Mouse (Mus musculus): ENCODE measurements at regions not wholly inside any gene's neighbourhood (a gene's known extent, or its start where the extent isn't known, plus 50 kb on each side); places are given as distances from the start of the nearest gene placed in this dataset.

- no peak overlapping the region for H3K9ac ChIP-seq (ENCODE audit: low read depth, low read length)
- 90% methylated on average over 5 of the region's 5 CpGs for WGBS
- H3K4me3 ChIP-seq (ENCODE audit: low read length) = no peak overlapping the region
- H3K27me3 ChIP-seq (ENCODE audit: control insufficient read depth, insufficient read depth, low read length) = no peaks in the 10 kb centered on the region
- H3K4me2 ChIP-seq (replicated peaks; ENCODE audit: low read depth, low read length) = no peak overlapping the region
- no peaks in the 10 kb centered on the region for H3K36me3 ChIP-seq (ENCODE audit: control insufficient read depth, insufficient read depth, low read length)
- H3K4me1 ChIP-seq (ENCODE audit: control insufficient read depth, insufficient read depth, low read length) = no peaks in the 10 kb centered on the region
- no peaks in the 10 kb centered on the region for H3K9me3 ChIP-seq (ENCODE audit: control insufficient read depth, low read length)
- H3K27ac ChIP-seq (ENCODE audit: low read depth, low read length) = no peak overlapping the region
- no peak for ATAC-seq (ENCODE audit: low FRiP score, low TSS enrichment)
Measured at GRCm38 (mm10) chr11:110702119-110702518, 265.7 kb upstream of the Kcnj16 start.

GRCm38 (mm10) chr11:110703511-110703910 lies 264.3 kb upstream of the Kcnj16 start:
- Histone ChIP-seq H3K4me2 (replicated peaks; ENCODE audit: low read depth, low read length) (no peak overlapping the region), H3K36me3 (ENCODE audit: control insufficient read depth, insufficient read depth, low read length) (no peaks in the 10 kb centered on the region), H3K9ac (ENCODE audit: low read depth, low read length) (no peak overlapping the region), H3K27ac (ENCODE audit: low read depth, low read length) (no peak overlapping the region), H3K4me1 (ENCODE audit: control insufficient read depth, insufficient read depth, low read length) (no peaks in the 10 kb centered on the region), H3K27me3 (ENCODE audit: control insufficient read depth, insufficient read depth, low read length) (no peaks in the 10 kb centered on the region), H3K4me3 (ENCODE audit: low read length) (no peak overlapping the region), H3K9me3 (ENCODE audit: control insufficient read depth, low read length) (no peaks in the 10 kb centered on the region)
- ATAC-seq (ENCODE audit: low FRiP score, low TSS enrichment) = no peak
- WGBS = 91% methylated on average over 2 of the region's 2 CpGs

GRCm38 (mm10) chr11:110707328-110707727 lies 260.5 kb upstream of the Kcnj16 start:
- H3K4me1 ChIP-seq (ENCODE audit: control insufficient read depth, insufficient read depth, low read length) = no peaks in the 10 kb centered on the region
- H3K4me3 ChIP-seq (ENCODE audit: low read length) = no peak overlapping the region
- H3K27ac ChIP-seq (ENCODE audit: low read depth, low read length) = no peak overlapping the region
- no peaks in the 10 kb centered on the region for H3K9me3 ChIP-seq (ENCODE audit: control insufficient read depth, low read length)
- no peaks in the 10 kb centered on the region for H3K36me3 ChIP-seq (ENCODE audit: control insufficient read depth, insufficient read depth, low read length)
- no peak overlapping the region for H3K4me2 ChIP-seq (replicated peaks; ENCODE audit: low read depth, low read length)
- no peak overlapping the region for H3K9ac ChIP-seq (ENCODE audit: low read depth, low read length)
- WGBS = 90% methylated on average over 4 of the region's 4 CpGs
- ATAC-seq (ENCODE audit: low FRiP score, low TSS enrichment) = no peak
- H3K27me3 ChIP-seq (ENCODE audit: control insufficient read depth, insufficient read depth, low read length) = no peaks in the 10 kb centered on the region

GRCm38 (mm10) chr11:110715300-110715699 lies 252.5 kb upstream of the Kcnj16 start:
- Histone ChIP-seq H3K27ac (ENCODE audit: low read depth, low read length) (no peak overlapping the region), H3K4me1 (ENCODE audit: control insufficient read depth, insufficient read depth, low read length) (no peaks in the 10 kb centered on the region), H3K9me3 (ENCODE audit: control insufficient read depth, low read length) (no peaks in the 10 kb centered on the region), H3K4me3 (ENCODE audit: low read length) (no peak overlapping the region), H3K4me2 (replicated peaks; ENCODE audit: low read depth, low read length) (no peak overlapping the region), H3K36me3 (ENCODE audit: control insufficient read depth, insufficient read depth, low read length) (no peaks in the 10 kb centered on the region), H3K27me3 (ENCODE audit: control insufficient read depth, insufficient read depth, low read length) (no peaks in the 10 kb centered on the region), H3K9ac (ENCODE audit: low read depth, low read length) (no peak overlapping the region)
- ATAC-seq (ENCODE audit: low FRiP score, low TSS enrichment) = no peak
- whole genome bisulfite sequencing = 90% methylated on average over 2 of the region's 2 CpGs

GRCm38 (mm10) chr11:110716369-110716768 lies 251.5 kb upstream of the Kcnj16 start:
- Histone ChIP-seq H3K4me2 (replicated peaks; ENCODE audit: low read depth, low read length) (no peak overlapping the region), H3K9me3 (ENCODE audit: control insufficient read depth, low read length) (no peaks in the 10 kb centered on the region), H3K36me3 (ENCODE audit: control insufficient read depth, insufficient read depth, low read length) (no peaks in the 10 kb centered on the region), H3K4me1 (ENCODE audit: control insufficient read depth, insufficient read depth, low read length) (no peaks in the 10 kb centered on the region), H3K27ac (ENCODE audit: low read depth, low read length) (no peak overlapping the region), H3K9ac (ENCODE audit: low read depth, low read length) (no peak overlapping the region), H3K4me3 (ENCODE audit: low read length) (no peak overlapping the region), H3K27me3 (ENCODE audit: control insufficient read depth, insufficient read depth, low read length) (no peaks in the 10 kb centered on the region)
- 59% methylated on average over 1 of the region's 1 CpGs for WGBS
- ATAC-seq (ENCODE audit: low FRiP score, low TSS enrichment) = no peak

- WGBS = 86% methylated on average over 5 of the region's 5 CpGs
- H3K9ac ChIP-seq (ENCODE audit: low read depth, low read length) = no peak overlapping the region
- no peaks in the 10 kb centered on the region for H3K9me3 ChIP-seq (ENCODE audit: control insufficient read depth, low read length)
- H3K36me3 ChIP-seq (ENCODE audit: control insufficient read depth, insufficient read depth, low read length) = no peaks in the 10 kb centered on the region
- H3K4me2 ChIP-seq (replicated peaks; ENCODE audit: low read depth, low read length) = no peak overlapping the region
- no peak overlapping the region for H3K4me3 ChIP-seq (ENCODE audit: low read length)
- no peaks in the 10 kb centered on the region for H3K27me3 ChIP-seq (ENCODE audit: control insufficient read depth, insufficient read depth, low read length)
- H3K27ac ChIP-seq (ENCODE audit: low read depth, low read length) = no peak overlapping the region
- H3K4me1 ChIP-seq (ENCODE audit: control insufficient read depth, insufficient read depth, low read length) = no peaks in the 10 kb centered on the region
- no peak for ATAC-seq (ENCODE audit: low FRiP score, low TSS enrichment)
Measured at GRCm38 (mm10) chr11:110722701-110723100, 245.1 kb upstream of the Kcnj16 start.

GRCm38 (mm10) chr11:110723971-110724370 lies 243.9 kb upstream of the Kcnj16 start:
- ATAC-seq (ENCODE audit: low FRiP score, low TSS enrichment) = no peak
- no peaks in the 10 kb centered on the region for H3K4me1 ChIP-seq (ENCODE audit: control insufficient read depth, insufficient read depth, low read length)
- H3K4me3 ChIP-seq (ENCODE audit: low read length) = no peak overlapping the region
- H3K9ac ChIP-seq (ENCODE audit: low read depth, low read length) = no peak overlapping the region
- H3K27me3 ChIP-seq (ENCODE audit: control insufficient read depth, insufficient read depth, low read length) = no peaks in the 10 kb centered on the region
- no peak overlapping the region for H3K4me2 ChIP-seq (replicated peaks; ENCODE audit: low read depth, low read length)
- no peak overlapping the region for H3K27ac ChIP-seq (ENCODE audit: low read depth, low read length)
- H3K9me3 ChIP-seq (ENCODE audit: control insufficient read depth, low read length) = no peaks in the 10 kb centered on the region
- 90% methylated on average over 6 of the region's 6 CpGs for WGBS
- no peaks in the 10 kb centered on the region for H3K36me3 ChIP-seq (ENCODE audit: control insufficient read depth, insufficient read depth, low read length)

GRCm38 (mm10) chr11:110727357-110727961 lies 240.4 kb upstream of the Kcnj16 start:
- Histone ChIP-seq H3K9me3 (ENCODE audit: control insufficient read depth, low read length) (no peaks in the 10 kb centered on the region), H3K9ac (ENCODE audit: low read depth, low read length) (no peak overlapping the region), H3K4me3 (ENCODE audit: low read length) (no peak overlapping the region), H3K4me1 (ENCODE audit: control insufficient read depth, insufficient read depth, low read length) (no peaks in the 10 kb centered on the region), H3K36me3 (ENCODE audit: control insufficient read depth, insufficient read depth, low read length) (no peaks in the 10 kb centered on the region), H3K27me3 (ENCODE audit: control insufficient read depth, insufficient read depth, low read length) (no peaks in the 10 kb centered on the region), H3K27ac (ENCODE audit: low read depth, low read length) (no peak overlapping the region), H3K4me2 (replicated peaks; ENCODE audit: low read depth, low read length) (no peak overlapping the region)
- no peak for ATAC-seq (ENCODE audit: low FRiP score, low TSS enrichment)
- 88% methylated on average over 3 of the region's 3 CpGs for WGBS

- Histone ChIP-seq H3K27me3 (ENCODE audit: control insufficient read depth, insufficient read depth, low read length) (no peaks in the 10 kb centered on the region), H3K4me1 (ENCODE audit: control insufficient read depth, insufficient read depth, low read length) (no peaks in the 10 kb centered on the region), H3K4me3 (ENCODE audit: low read length) (no peak overlapping the region), H3K9me3 (ENCODE audit: control insufficient read depth, low read length) (no peaks in the 10 kb centered on the region), H3K4me2 (replicated peaks; ENCODE audit: low read depth, low read length) (no peak overlapping the region), H3K9ac (ENCODE audit: low read depth, low read length) (no peak overlapping the region), H3K27ac (ENCODE audit: low read depth, low read length) (no peak overlapping the region), H3K36me3 (ENCODE audit: control insufficient read depth, insufficient read depth, low read length) (no peaks in the 10 kb centered on the region)
- 93% methylated on average over 3 of the region's 3 CpGs for WGBS
- no peak for ATAC-seq (ENCODE audit: low FRiP score, low TSS enrichment)
Measured at GRCm38 (mm10) chr11:110731510-110731909, 236.3 kb upstream of the Kcnj16 start.
